Mouse (Mus musculus): Measurements from ENCODE around the gene Appbp2. TPM values are rescaled to one million over a fixed set of nuclear protein-coding genes. Genes with fewer than 3 reads are reported as not detected.

Appbp2 gene
- polyA plus RNA-seq (2016; fragmentation: Nextera tagmentation; extraction: Ambion mirVana), result 38.7 and 45.0 TPM in 2 replicates

- peak; percentile 98 for DNase-seq (ENCODE audit: low spot score)
- Histone ChIP-seq H3K9me3 (no peaks in the 10 kb centered on the region), H3K36me3 (peaks cover 33% of the 10 kb centered on the region), H3K27ac (peak within 1 kb of the TSS; percentile 99), H3K4me1 (replicated peaks) (peaks cover 13% of the 10 kb centered on the region), H3K27me3 (ENCODE audit: insufficient read depth, poor library complexity, severe bottlenecking) (no peaks in the 10 kb centered on the region), H3K4me3 (peak within 1 kb of the TSS; percentile 95)
- WGBS, result 7% methylated on average over 48 of the region's 48 CpGs
Measured at GRCm38 (mm10) chr11:85234990-85235841, at the start of gene Appbp2. Gene Appbp2, minus strand, starts transcription at chr11:85235130.

GRCm38 (mm10) chr11:85281219-85281878 is 46.4 kb upstream of the Appbp2 start:
- H3K36me3 ChIP-seq, result no peaks in the 10 kb centered on the region
- H3K4me1 ChIP-seq (replicated peaks), result 0 out of 2 replicates have a peak, but pooled peaks cover 3% of the 10 kb centered on the region
- no peak overlapping the region for H3K4me3 ChIP-seq
- no peak for DNase-seq (ENCODE audit: low spot score)
- no peaks in the 10 kb centered on the region for H3K27me3 ChIP-seq (ENCODE audit: insufficient read depth, poor library complexity, severe bottlenecking)
- 77% methylated on average over 15 of the region's 15 CpGs for WGBS
- no peak overlapping the region for H3K27ac ChIP-seq
- no peaks in the 10 kb centered on the region for H3K9me3 ChIP-seq

- WGBS, result 81% methylated on average over 1 of the region's 1 CpGs
- no peaks in the 10 kb centered on the region for H3K36me3 ChIP-seq
Measured at GRCm38 (mm10) chr11:85278175-85278574, 43.2 kb upstream of the Appbp2 start.

GRCm38 (mm10) chr11:85277609-85278008 is 42.7 kb upstream of the Appbp2 start:
- Histone ChIP-seq H3K27ac (no peak overlapping the region), H3K4me3 (no peak overlapping the region), H3K36me3 (no peaks in the 10 kb centered on the region), H3K4me1 (replicated peaks) (0 out of 2 replicates have a peak, but pooled peaks cover 3% of the 10 kb centered on the region), H3K9me3 (no peaks in the 10 kb centered on the region), H3K27me3 (ENCODE audit: insufficient read depth, poor library complexity, severe bottlenecking) (no peaks in the 10 kb centered on the region)
- 76% methylated on average over 5 of the region's 5 CpGs for WGBS
- DNase-seq (ENCODE audit: low spot score), result no peak

More at GRCm38 (mm10) chr11:85278175-85278574, 43.2 kb upstream of the Appbp2 start:
- no peaks in the 10 kb centered on the region for H3K9me3 ChIP-seq
- H3K4me3 ChIP-seq, result no peak overlapping the region
- no peak for DNase-seq (ENCODE audit: low spot score)
- H3K4me1 ChIP-seq (replicated peaks), result 0 out of 2 replicates have a peak, but pooled peaks cover 3% of the 10 kb centered on the region
- H3K27me3 ChIP-seq (ENCODE audit: insufficient read depth, poor library complexity, severe bottlenecking), result no peaks in the 10 kb centered on the region
- no peak overlapping the region for H3K27ac ChIP-seq

- Histone ChIP-seq H3K27ac (no peak overlapping the region), H3K4me1 (replicated peaks) (0 out of 2 replicates have a peak, but pooled peaks cover 3% of the 10 kb centered on the region), H3K9me3 (no peaks in the 10 kb centered on the region), H3K4me3 (no peak overlapping the region), H3K36me3 (no peaks in the 10 kb centered on the region), H3K27me3 (ENCODE audit: insufficient read depth, poor library complexity, severe bottlenecking) (no peaks in the 10 kb centered on the region)
- DNase-seq (ENCODE audit: low spot score), result no peak
- 93% methylated on average over 5 of the region's 5 CpGs for WGBS
Measured at GRCm38 (mm10) chr11:85275151-85275550, 40.2 kb upstream of the Appbp2 start.

- no peak for DNase-seq (ENCODE audit: low spot score)
- H3K9me3 ChIP-seq, result no peaks in the 10 kb centered on the region
Measured at GRCm38 (mm10) chr11:85273299-85273698, 38.4 kb upstream of the Appbp2 start.

GRCm38 (mm10) chr11:85270631-85271030 is 35.7 kb upstream of the Appbp2 start:
- no peaks in the 10 kb centered on the region for H3K27me3 ChIP-seq (ENCODE audit: insufficient read depth, poor library complexity, severe bottlenecking)
- H3K9me3 ChIP-seq, result no peaks in the 10 kb centered on the region
- H3K36me3 ChIP-seq, result no peaks in the 10 kb centered on the region
- no peaks in the 10 kb centered on the region for H3K4me1 ChIP-seq (replicated peaks)
- no peak overlapping the region for H3K4me3 ChIP-seq
- WGBS, result 53% methylated on average over 3 of the region's 3 CpGs
- peak; percentile 34 for DNase-seq (ENCODE audit: low spot score)
- no peak overlapping the region for H3K27ac ChIP-seq

More at GRCm38 (mm10) chr11:85273299-85273698, 38.4 kb upstream of the Appbp2 start:
- H3K4me3 ChIP-seq, result no peak overlapping the region
- H3K4me1 ChIP-seq (replicated peaks), result 0 out of 2 replicates have a peak, but pooled peaks cover 3% of the 10 kb centered on the region
- WGBS, result 69% methylated on average over 6 of the region's 6 CpGs
- H3K27ac ChIP-seq, result no peak overlapping the region
- H3K36me3 ChIP-seq, result no peaks in the 10 kb centered on the region
- H3K27me3 ChIP-seq (ENCODE audit: insufficient read depth, poor library complexity, severe bottlenecking), result no peaks in the 10 kb centered on the region

GRCm38 (mm10) chr11:85267393-85267792 is 32.5 kb upstream of the Appbp2 start:
- Histone ChIP-seq H3K4me1 (replicated peaks) (no peaks in the 10 kb centered on the region), H3K9me3 (no peaks in the 10 kb centered on the region), H3K36me3 (no peaks in the 10 kb centered on the region), H3K27ac (no peak overlapping the region), H3K27me3 (ENCODE audit: insufficient read depth, poor library complexity, severe bottlenecking) (no peaks in the 10 kb centered on the region), H3K4me3 (no peak overlapping the region)
- WGBS, result 93% methylated on average over 1 of the region's 1 CpGs
- no peak for DNase-seq (ENCODE audit: low spot score)

- Histone ChIP-seq H3K27ac (no peak overlapping the region), H3K27me3 (ENCODE audit: insufficient read depth, poor library complexity, severe bottlenecking) (no peaks in the 10 kb centered on the region), H3K4me1 (replicated peaks) (no peaks in the 10 kb centered on the region), H3K36me3 (no peaks in the 10 kb centered on the region), H3K9me3 (no peaks in the 10 kb centered on the region), H3K4me3 (no peak overlapping the region)
- WGBS, result 62% methylated on average over 5 of the region's 5 CpGs
- DNase-seq (ENCODE audit: low spot score), result no peak
Measured at GRCm38 (mm10) chr11:85264635-85265034, 29.7 kb upstream of the Appbp2 start.

- Histone ChIP-seq H3K4me1 (replicated peaks) (no peaks in the 10 kb centered on the region), H3K9me3 (no peaks in the 10 kb centered on the region), H3K27ac (no peak overlapping the region), H3K27me3 (ENCODE audit: insufficient read depth, poor library complexity, severe bottlenecking) (no peaks in the 10 kb centered on the region), H3K4me3 (no peak overlapping the region), H3K36me3 (no peaks in the 10 kb centered on the region)
- WGBS, result 41% methylated on average over 7 of the region's 7 CpGs
- DNase-seq (ENCODE audit: low spot score), result peak; percentile 74
Measured at GRCm38 (mm10) chr11:85261192-85261591, 26.3 kb upstream of the Appbp2 start.

GRCm38 (mm10) chr11:85258966-85259365 is 24.0 kb upstream of the Appbp2 start:
- no peak for DNase-seq (ENCODE audit: low spot score)
- Histone ChIP-seq H3K9me3 (no peaks in the 10 kb centered on the region), H3K27me3 (ENCODE audit: insufficient read depth, poor library complexity, severe bottlenecking) (no peaks in the 10 kb centered on the region), H3K36me3 (no peaks in the 10 kb centered on the region), H3K4me3 (no peak overlapping the region), H3K4me1 (replicated peaks) (no peaks in the 10 kb centered on the region), H3K27ac (no peak overlapping the region)
- 91% methylated on average over 11 of the region's 11 CpGs for WGBS

- Histone ChIP-seq H3K4me1 (replicated peaks) (no peaks in the 10 kb centered on the region), H3K9me3 (no peaks in the 10 kb centered on the region), H3K4me3 (no peak overlapping the region), H3K27ac (no peak overlapping the region), H3K36me3 (no peaks in the 10 kb centered on the region), H3K27me3 (ENCODE audit: insufficient read depth, poor library complexity, severe bottlenecking) (no peaks in the 10 kb centered on the region)
- WGBS, result 61% methylated on average over 3 of the region's 3 CpGs
- DNase-seq (ENCODE audit: low spot score), result no peak
Measured at GRCm38 (mm10) chr11:85255471-85256027, 20.6 kb upstream of the Appbp2 start.

GRCm38 (mm10) chr11:85253641-85254040 is 18.7 kb upstream of the Appbp2 start:
- no peaks in the 10 kb centered on the region for H3K36me3 ChIP-seq
- WGBS, result 88% methylated on average over 7 of the region's 7 CpGs
- no peaks in the 10 kb centered on the region for H3K9me3 ChIP-seq
- H3K4me3 ChIP-seq, result no peak overlapping the region
- no peak for DNase-seq (ENCODE audit: low spot score)
- H3K27ac ChIP-seq, result no peak overlapping the region
- H3K27me3 ChIP-seq (ENCODE audit: insufficient read depth, poor library complexity, severe bottlenecking), result no peaks in the 10 kb centered on the region
- no peaks in the 10 kb centered on the region for H3K4me1 ChIP-seq (replicated peaks)

Data from hindbrain, embryonic 10.5 days (tissue).